Mouse (Mus musculus) G1E (cell line): ENCODE data around the gene Arsa. TPM values are rescaled to one million over a fixed set of nuclear protein-coding genes. Genes with fewer than 3 reads are reported as not detected.

Source experiments
- ATAC-seq: 2 replicates; pipeline ENCODE4 v1.8.0; 2016; ENCODE audit warnings: mild to moderate bottlenecking; ENCODE audit not compliant: insufficient number of reproducible peaks, poor library complexity, low FRiP score, severe bottlenecking; ENCODE audit errors: extremely low read depth
- DNase-seq: peaks from one replicate; pipeline ENCODE4 v3.0.0; 2012; ENCODE audit warnings: low spot score
- H3K27me3 ChIP-seq: 2 replicates; pipeline ENCODE4 v1.6.1; 2012; ENCODE audit warnings: mild to moderate bottlenecking, low read length, inconsistent platforms; ENCODE audit not compliant: insufficient read depth
- H3K36me3 ChIP-seq: replicated peaks from 2 replicates; pipeline ENCODE3; 2012; ENCODE audit warnings: mild to moderate bottlenecking, inconsistent platforms
- H3K4me1 ChIP-seq: 2 replicates; pipeline ENCODE4 v1.6.1; 2012; ENCODE audit warnings: low read depth, low read length, inconsistent platforms, mixed read lengths; ENCODE audit not compliant: insufficient read depth
- H3K4me3 ChIP-seq: 2 replicates; pipeline ENCODE4 v1.5.1; 2012; ENCODE audit warnings: low read depth, mild to moderate bottlenecking, inconsistent platforms, low read length, moderate library complexity, mixed read lengths
- H3K9me3 ChIP-seq: replicated peaks from 2 replicates; pipeline ENCODE4 v1.6.1; 2012; ENCODE audit warnings: inconsistent platforms
- CTCF ChIP-seq: IDR thresholded peaks from 2 replicates; pipeline ENCODE4 v1.5.1; 2012; ENCODE audit warnings: low read depth, low read length, inconsistent platforms, mixed read lengths
- GATA1 ChIP-seq: IDR thresholded peaks from 2 replicates; pipeline ENCODE4 v1.6.1; 2012; ENCODE audit warnings: borderline replicate concordance, low read length, inconsistent platforms, mixed read lengths
- GATA2 ChIP-seq: IDR thresholded peaks from 2 replicates; pipeline ENCODE4 v1.6.1; 2012; ENCODE audit warnings: low read depth, low read length, inconsistent platforms, borderline replicate concordance
- POLR2AphosphoS5 ChIP-seq: IDR thresholded peaks from 2 replicates; pipeline ENCODE4 v1.6.1; 2012; ENCODE audit warnings: low read depth, low read length, inconsistent platforms; ENCODE audit not compliant: insufficient replicate concordance
- TAL1 ChIP-seq: conservative IDR thresholded peaks from 2 replicates; pipeline ENCODE4 v1.6.1; 2012; ENCODE audit warnings: low read depth, low read length, inconsistent platforms, mixed read lengths
- polyA plus RNA-seq: library from polyadenylated mRNA; stranded (reverse); fragments of >175 nt; gene quantifications from 2 replicates; pipeline ENCODE4 v1.2.3, GENCODE M21; 2012
- total RNA-seq, 2 experiments: library from RNA; stranded (forward) in 1 of 2; stranded (reverse) in 1 of 2; fragments of 200-1000 nt in 1 of 2; fragments of >200 nt in 1 of 2; fragmentation: Nextera tagmentation in 1 of 2; gene quantifications; 2 replicates each; pipeline ENCODE4 v1.2.3; 2014 to 2017

Gene Arsa
- total and polyA plus RNA-seq, 3 experiments, result 12.8 to 37.5 (median 21.1) TPM

- no peaks in the 10 kb centered on the region for H3K4me1 ChIP-seq
- no peak overlapping the region for H3K4me3 ChIP-seq
- H3K27me3 ChIP-seq, result peaks cover 10% of the 10 kb centered on the region; the same call in 1 of the 2 replicates
- H3K9me3 ChIP-seq, result peaks cover 9% of the 10 kb centered on the region
- DNase-seq, result no peak
- ATAC-seq, result no peak
- TF ChIP-seq TAL1, result no peak
- TF ChIP-seq GATA1, result no peak
- H3K36me3 ChIP-seq, result no peaks in the 10 kb centered on the region
Measured at GRCm38 (mm10) chr15:89455642-89456041, 21.6 kb downstream of the Arsa start.

GRCm38 (mm10) chr15:89454857-89455256 is 22.4 kb downstream of the Arsa start:
- peaks cover 9% of the 10 kb centered on the region for H3K9me3 ChIP-seq
- H3K4me3 ChIP-seq, result no peak overlapping the region
- H3K27me3 ChIP-seq, result peaks cover 10% of the 10 kb centered on the region; the same call in 1 of the 2 replicates
- TF ChIP-seq TAL1 (no peak), POLR2AphosphoS5 (no peak), GATA2 (no peak), CTCF (no peak), GATA1 (no peak)
- DNase-seq (no peak), ATAC-seq (no peak)
- H3K4me1 ChIP-seq, result no peaks in the 10 kb centered on the region
- no peaks in the 10 kb centered on the region for H3K36me3 ChIP-seq

GRCm38 (mm10) chr15:89453865-89454478 is 23.3 kb downstream of the Arsa start, which contains the start of gene Mapk8ip2:
Mapk8ip2 (plus strand) TSS chr15:89453913.
- no peaks in the 10 kb centered on the region for H3K36me3 ChIP-seq
- peaks cover 9% of the 10 kb centered on the region for H3K9me3 ChIP-seq
- H3K4me3 ChIP-seq, result no peak within 1 kb of the TSS; the same call in 1 of the 2 replicates
- TF ChIP-seq TAL1, result no peak
- no peak for TF ChIP-seq GATA1
- no peak for TF ChIP-seq GATA2
- TF ChIP-seq POLR2AphosphoS5, result no peak
- TF ChIP-seq CTCF, result no peak
- no peak for DNase-seq
- ATAC-seq, result no peak
- no peaks in the 10 kb centered on the region for H3K4me1 ChIP-seq
- H3K27me3 ChIP-seq, result peaks cover 9% of the 10 kb centered on the region; the same call in 1 of the 2 replicates

- ATAC-seq, result no peak
- Histone ChIP-seq H3K4me1 (no peaks in the 10 kb centered on the region), H3K27me3 (peaks cover 6% of the 10 kb centered on the region; the same call in 1 of the 2 replicates), H3K9me3 (peaks cover 9% of the 10 kb centered on the region), H3K36me3 (no peaks in the 10 kb centered on the region), H3K4me3 (no peak overlapping the region)
- TF ChIP-seq CTCF (no peak), TAL1 (no peak), GATA2 (no peak), GATA1 (no peak), POLR2AphosphoS5 (no peak)
- no peak for DNase-seq
Measured at GRCm38 (mm10) chr15:89452906-89453864, 24.0 kb downstream of the Arsa start.

GRCm38 (mm10) chr15:89442486-89443070 is 34.6 kb downstream of the Arsa start:
- peaks cover 2% of the 10 kb centered on the region; the same call in 1 of the 2 replicates for H3K27me3 ChIP-seq
- H3K9me3 ChIP-seq, result no peaks in the 10 kb centered on the region
- DNase-seq (no peak), ATAC-seq (no peak)
- TF ChIP-seq TAL1, result no peak
- no peak for TF ChIP-seq POLR2AphosphoS5
- TF ChIP-seq CTCF, result no peak
- TF ChIP-seq GATA2, result no peak
- TF ChIP-seq GATA1, result no peak
- 0 out of 2 replicates have a peak, but pooled peaks cover 1% of the 10 kb centered on the region for H3K4me1 ChIP-seq
- H3K36me3 ChIP-seq, result no peaks in the 10 kb centered on the region
- no peak overlapping the region for H3K4me3 ChIP-seq

GRCm38 (mm10) chr15:89435878-89436277 is 41.3 kb downstream of the Arsa start:
- peaks cover 14% of the 10 kb centered on the region for H3K36me3 ChIP-seq
- ATAC-seq, result no peak

More at GRCm38 (mm10) chr15:89435878-89436277, 41.3 kb downstream of the Arsa start:
- no peaks in the 10 kb centered on the region for H3K27me3 ChIP-seq
- TF ChIP-seq POLR2AphosphoS5 (no peak), CTCF (no peak), GATA1 (no peak), GATA2 (no peak)
- peaks cover 12% of the 10 kb centered on the region for H3K4me1 ChIP-seq
- no peak for DNase-seq
- no peak overlapping the region for H3K4me3 ChIP-seq
- H3K9me3 ChIP-seq, result no peaks in the 10 kb centered on the region
